Mouse (Mus musculus) heart, adult 2 months (tissue): Measurements from ENCODE around the gene Amotl1.
"Not testable (repeated sequence)": the region's sequence is repeated elsewhere in the genome, so short reads cannot be mapped to it uniquely, and the experiment has no call there.

Source experiments
- CTCF ChIP-seq: fragments of 200-600 bp; IDR thresholded peaks from 2 replicates; pipeline ENCODE4 v1.8.1; 2022; ENCODE audit warnings: antibody characterized with exemption, mild to moderate bottlenecking, moderate library complexity
- POLR2A ChIP-seq: fragments of 200-500 bp; IDR thresholded peaks from 2 replicates; pipeline ENCODE4 v1.6.1; 2011; ENCODE audit warnings: mild to moderate bottlenecking, low read depth, low read length, control low read depth; ENCODE audit not compliant: insufficient read depth

DNA sequence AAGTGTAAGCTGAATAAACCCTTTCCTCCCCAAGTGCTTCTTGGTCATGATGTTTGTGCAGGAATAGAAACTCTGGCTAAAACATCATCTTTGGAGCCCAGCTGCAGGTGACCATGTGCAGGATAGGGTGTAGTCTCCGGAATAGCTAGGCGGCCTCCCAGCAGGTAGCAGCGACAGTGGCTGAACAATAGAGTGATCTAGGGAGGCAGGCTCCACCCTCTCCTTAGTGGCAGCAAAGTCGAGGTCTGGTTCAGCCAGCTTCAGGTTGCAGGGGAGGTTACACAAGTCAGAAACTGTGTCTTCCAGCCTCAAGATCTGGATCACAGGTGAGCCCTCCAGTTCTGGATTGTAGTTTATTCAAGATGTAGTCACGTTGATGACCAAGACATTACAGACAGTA lies 27.1 kb upstream of the Amotl1 start:
- not testable (repeated sequence) for TF ChIP-seq CTCF, POLR2A
